Mouse (Mus musculus): ENCODE results near the gene Tmem223. TPM values are rescaled to one million over a fixed set of nuclear protein-coding genes. Genes with fewer than 3 reads are reported as not detected.
"Not testable (repeated sequence)": the region's sequence is repeated elsewhere in the genome, so short reads cannot be mapped to it uniquely, and the experiment has no call there.

The Tmem223 gene
- polyA plus RNA-seq, 1 experiment from 2014 or later = 161 TPM

- not testable (repeated sequence) for ATAC-seq (ENCODE audit: insufficient read depth, low FRiP score, low read depth); H3K27ac ChIP-seq; H3K4me2 ChIP-seq; H3K27me3 ChIP-seq (replicated peaks); H3K9me3 ChIP-seq; H3K9ac ChIP-seq; H3K4me1 ChIP-seq; H3K4me3 ChIP-seq (replicated peaks)
- peaks cover 28% of the 10 kb centered on the region for H3K36me3 ChIP-seq
- WGBS = 46% methylated on average over 3 of the region's 3 CpGs
Observed at GRCm38 (mm10) chr19:8728335-8729099, 42.3 kb upstream of the Tmem223 start.

DNA sequence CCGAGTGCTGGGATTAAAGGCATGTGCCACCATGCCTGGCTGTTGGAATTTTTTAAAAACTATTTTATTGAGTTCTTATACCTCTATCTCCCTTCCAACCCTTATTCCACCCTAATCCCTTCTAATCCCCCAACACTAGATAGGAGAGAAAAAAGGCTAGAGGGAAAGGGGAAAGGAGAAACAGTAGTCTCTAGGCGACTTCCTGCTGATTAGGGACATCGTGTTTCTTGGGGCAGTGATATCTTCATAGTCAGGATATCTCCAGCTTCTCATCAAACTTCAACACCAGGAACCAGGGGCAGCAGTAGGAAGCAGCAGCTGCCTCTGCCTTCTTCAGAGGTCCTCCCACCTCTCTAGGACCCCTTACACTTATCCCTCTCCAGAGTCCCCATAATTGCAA is 36.5 kb upstream of the Tmem223 start:
- no peaks in the 10 kb centered on the region for H3K27me3 ChIP-seq (replicated peaks)
- H3K9ac ChIP-seq = no peak overlapping the region
- WGBS = 69% methylated on average over 3 of the region's 3 CpGs
- no peak overlapping the region for H3K4me2 ChIP-seq
- peaks cover 5% of the 10 kb centered on the region; the same call in 1 of the 2 replicates for H3K4me1 ChIP-seq
- H3K9me3 ChIP-seq = no peaks in the 10 kb centered on the region
- no peak for ATAC-seq (ENCODE audit: insufficient read depth, low FRiP score, low read depth)
- peaks cover 4% of the 10 kb centered on the region; the same call in 1 of the 2 replicates for H3K36me3 ChIP-seq
- H3K27ac ChIP-seq = no peak overlapping the region
- H3K4me3 ChIP-seq (replicated peaks) = no peak overlapping the region

- ATAC-seq (ENCODE audit: insufficient read depth, low FRiP score, low read depth) = peak; percentile 90
- Histone ChIP-seq H3K9ac (peak within 1 kb of the TSS; percentile 65), H3K4me2 (peak within 1 kb of the TSS; percentile 85), H3K9me3 (no peaks in the 10 kb centered on the region), H3K36me3 (peaks cover 8% of the 10 kb centered on the region), H3K27me3 (replicated peaks) (no peaks in the 10 kb centered on the region), H3K27ac (peak within 1 kb of the TSS; percentile 52), H3K4me3 (replicated peaks) (peak within 1 kb of the TSS; percentile 80), H3K4me1 (peaks cover 9% of the 10 kb centered on the region)
- WGBS = under 1% methylated on average over 32 of the region's 32 CpGs
Observed at GRCm38 (mm10) chr19:8735389-8736159, 35.2 kb upstream of the Tmem223 start, which contains the start of gene Wdr74. Gene Wdr74, plus strand, starts transcription at chr19:8735827.

GRCm38 (mm10) chr19:8736160-8736467 is 34.7 kb upstream of the Tmem223 start:
- Histone ChIP-seq H3K27ac (peak overlapping the region; percentile 52), H3K4me1 (peaks cover 14% of the 10 kb centered on the region), H3K9me3 (no peaks in the 10 kb centered on the region), H3K4me3 (replicated peaks) (peak overlapping the region; percentile 80), H3K36me3 (peaks cover 9% of the 10 kb centered on the region), H3K9ac (peak overlapping the region; percentile 65), H3K4me2 (peak overlapping the region; percentile 85), H3K27me3 (replicated peaks) (no peaks in the 10 kb centered on the region)
- WGBS = 1% methylated on average over 11 of the region's 11 CpGs
- ATAC-seq (ENCODE audit: insufficient read depth, low FRiP score, low read depth) = no peak; the same call in 1 of the 2 replicates

DNA sequence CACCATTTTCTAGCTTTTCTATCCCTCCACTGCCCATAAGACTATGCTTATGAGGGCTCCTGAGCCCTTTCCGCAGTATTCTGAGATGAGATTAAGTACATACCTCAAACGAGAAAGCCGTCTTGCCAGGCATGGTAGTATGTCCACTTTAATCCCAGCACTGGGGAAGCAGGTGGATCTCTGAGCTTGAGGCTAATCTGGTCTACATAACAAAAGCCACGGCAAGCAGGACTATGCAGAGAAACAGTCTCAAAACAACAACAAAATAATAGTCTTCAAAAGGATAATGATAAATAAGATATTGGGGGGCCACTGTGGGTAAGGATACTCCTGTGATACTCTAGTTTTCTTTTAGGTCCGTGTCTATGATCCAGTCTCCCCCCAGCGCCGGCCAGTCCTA is 31.9 kb upstream of the Tmem223 start:
- H3K4me2 ChIP-seq = no peak overlapping the region
- no peak overlapping the region for H3K4me3 ChIP-seq (replicated peaks)
- no peaks in the 10 kb centered on the region for H3K27me3 ChIP-seq (replicated peaks)
- H3K36me3 ChIP-seq = peaks cover 20% of the 10 kb centered on the region
- ATAC-seq (ENCODE audit: insufficient read depth, low FRiP score, low read depth) = no peak
- no peak overlapping the region for H3K9ac ChIP-seq
- WGBS = 89% methylated on average over 7 of the region's 7 CpGs
- no peaks in the 10 kb centered on the region for H3K9me3 ChIP-seq
- H3K27ac ChIP-seq = no peak overlapping the region
- H3K4me1 ChIP-seq = peaks cover 23% of the 10 kb centered on the region

- WGBS = 89% methylated on average over 6 of the region's 6 CpGs
- Histone ChIP-seq H3K27ac (no peak overlapping the region), H3K4me3 (replicated peaks) (no peak overlapping the region), H3K4me1 (peaks cover 23% of the 10 kb centered on the region), H3K9ac (no peak overlapping the region), H3K27me3 (replicated peaks) (no peaks in the 10 kb centered on the region), H3K36me3 (peaks cover 25% of the 10 kb centered on the region), H3K4me2 (no peak overlapping the region), H3K9me3 (no peaks in the 10 kb centered on the region)
- no peak for ATAC-seq (ENCODE audit: insufficient read depth, low FRiP score, low read depth)
Observed at GRCm38 (mm10) chr19:8739646-8740045, 31.1 kb upstream of the Tmem223 start.

DNA sequence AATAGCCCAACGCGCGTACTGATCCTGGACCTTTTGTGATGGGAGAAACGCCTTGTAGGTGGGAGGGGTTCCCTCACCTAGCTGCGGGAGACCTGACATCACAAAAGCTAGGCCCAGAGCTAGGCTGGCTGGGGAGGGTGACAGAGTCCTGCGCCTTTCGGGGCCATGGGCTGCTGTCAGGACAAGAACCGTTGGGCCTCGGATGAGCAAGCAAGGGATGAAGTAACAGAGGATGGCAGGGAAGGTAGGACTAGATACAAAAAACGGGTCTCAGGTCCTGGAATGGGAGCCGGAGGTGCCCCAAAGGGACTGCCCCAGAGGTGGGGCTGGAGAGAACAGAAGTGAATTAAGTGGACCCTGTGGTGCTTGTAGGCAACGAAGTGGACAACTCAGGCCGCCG is 30.2 kb upstream of the Tmem223 start, which contains the start of gene 1700092M07Rik:
1700092M07Rik (plus strand) TSS at position 116 of the 400 bp plus-strand sequence.
- WGBS = 63% methylated on average over 14 of the region's 14 CpGs
- peak within 1 kb of the TSS; percentile 48 for H3K4me2 ChIP-seq
- ATAC-seq (ENCODE audit: insufficient read depth, low FRiP score, low read depth) = no peak
- peak within 1 kb of the TSS; percentile 98 for H3K4me3 ChIP-seq (replicated peaks)
- H3K9ac ChIP-seq = peak within 1 kb of the TSS; percentile 77; the same call in 1 of the 2 replicates
- no peaks in the 10 kb centered on the region for H3K9me3 ChIP-seq
- H3K4me1 ChIP-seq = peaks cover 23% of the 10 kb centered on the region
- peak within 1 kb of the TSS; percentile 98 for H3K27ac ChIP-seq
- peaks cover 32% of the 10 kb centered on the region for H3K36me3 ChIP-seq
- no peaks in the 10 kb centered on the region for H3K27me3 ChIP-seq (replicated peaks)

DNA sequence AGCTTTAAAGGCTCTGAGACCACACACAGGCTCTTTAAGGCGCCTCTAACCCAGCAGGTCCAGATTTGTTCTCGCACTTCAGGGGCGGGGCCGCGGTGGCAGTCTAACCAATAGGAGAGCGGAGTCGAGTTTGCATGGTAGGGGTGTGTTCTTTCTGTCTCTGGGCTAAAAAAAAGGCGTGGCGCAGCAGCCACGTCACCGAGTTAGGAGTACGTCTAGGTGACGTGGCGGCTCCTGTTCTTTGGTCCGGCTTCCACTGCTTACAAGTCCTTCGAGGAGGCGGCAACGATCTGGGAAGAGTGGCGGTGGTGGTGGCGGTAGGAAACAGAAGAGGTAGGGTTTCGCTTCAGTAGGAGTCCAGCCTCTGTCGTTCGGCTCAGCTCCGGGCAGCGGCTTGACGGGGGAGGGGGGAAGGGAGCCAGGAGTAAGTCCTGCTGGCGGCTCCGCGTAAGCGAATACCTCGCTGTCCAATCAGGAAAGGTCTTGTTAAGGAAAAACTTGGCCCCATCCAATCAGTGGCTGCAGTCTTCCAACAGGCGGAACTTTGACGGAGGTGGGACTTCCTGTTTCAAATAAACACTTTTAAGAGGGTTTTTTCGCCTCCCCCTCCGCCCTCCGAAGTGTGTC is 29.4 kb upstream of the Tmem223 start, which contains the start of gene Stx5a:
Stx5a (plus strand) TSS at position 171 of the 627 bp plus-strand sequence.
- no peaks in the 10 kb centered on the region for H3K27me3 ChIP-seq (replicated peaks)
- peaks cover 36% of the 10 kb centered on the region for H3K36me3 ChIP-seq

DNA sequence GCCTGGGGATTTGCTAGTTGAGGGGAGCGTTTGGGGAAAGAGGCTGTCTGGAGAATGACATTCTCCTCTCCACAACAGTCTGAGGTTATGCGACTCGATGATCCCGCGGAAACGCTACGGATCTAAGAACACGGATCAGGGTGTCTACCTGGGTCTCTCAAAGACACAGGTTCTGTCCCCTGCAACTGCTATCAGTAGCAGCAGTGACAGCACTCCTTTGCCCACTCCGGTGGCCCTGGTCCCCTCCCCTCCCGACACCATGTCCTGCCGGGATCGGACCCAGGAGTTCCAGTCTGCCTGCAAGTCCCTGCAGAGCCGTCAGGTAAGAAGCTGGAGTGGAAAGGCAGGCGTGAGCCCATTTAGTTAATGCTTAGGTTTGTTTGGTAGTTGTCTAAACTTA is 28.6 kb upstream of the Tmem223 start:
- WGBS = 10% methylated on average over 14 of the region's 14 CpGs
- Histone ChIP-seq H3K4me3 (replicated peaks) (peak overlapping the region; percentile 98), H3K4me2 (peak overlapping the region; percentile 89), H3K9me3 (no peaks in the 10 kb centered on the region), H3K36me3 (peaks cover 43% of the 10 kb centered on the region), H3K27me3 (replicated peaks) (no peaks in the 10 kb centered on the region), H3K4me1 (peaks cover 22% of the 10 kb centered on the region), H3K9ac (peak overlapping the region; percentile 98), H3K27ac (peak overlapping the region; percentile 98)
- ATAC-seq (ENCODE audit: insufficient read depth, low FRiP score, low read depth) = no peak

More for the DNA sequence above, 29.4 kb upstream of the Tmem223 start, which contains the start of gene Stx5a:
- Histone ChIP-seq H3K9ac (peak within 1 kb of the TSS; percentile 98), H3K4me2 (peak within 1 kb of the TSS; percentile 89), H3K4me1 (peaks cover 23% of the 10 kb centered on the region), H3K4me3 (replicated peaks) (peak within 1 kb of the TSS; percentile 98), H3K9me3 (no peaks in the 10 kb centered on the region), H3K27ac (peak within 1 kb of the TSS; percentile 98)
- WGBS = under 1% methylated on average over 36 of the region's 36 CpGs
- ATAC-seq (ENCODE audit: insufficient read depth, low FRiP score, low read depth) = peak; percentile 99

DNA sequence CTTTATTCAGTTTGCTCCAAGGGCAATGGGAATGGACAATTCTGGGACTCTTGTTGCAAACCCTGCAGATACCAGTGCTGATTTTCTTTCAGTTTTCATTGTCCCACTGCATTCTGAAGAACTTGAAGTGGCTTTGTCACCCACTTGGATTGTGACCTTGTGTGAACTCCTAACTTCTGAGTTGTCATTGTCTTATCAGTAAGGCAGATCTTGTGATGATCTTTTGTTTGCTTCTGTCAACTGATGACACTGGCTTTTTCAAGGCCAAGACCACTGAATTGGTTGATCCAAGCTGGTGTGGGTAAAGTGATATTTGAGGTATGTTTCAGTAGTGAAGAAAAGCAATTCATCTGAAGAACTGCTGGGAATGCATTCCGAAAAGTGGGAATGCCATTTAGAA is 25.4 kb upstream of the Tmem223 start:
- Histone ChIP-seq H3K4me2 (no peak overlapping the region), H3K36me3 (peaks cover 66% of the 10 kb centered on the region), H3K9ac (no peak overlapping the region), H3K4me3 (replicated peaks) (no peak overlapping the region), H3K4me1 (peaks cover 15% of the 10 kb centered on the region), H3K27ac (no peak overlapping the region), H3K9me3 (no peaks in the 10 kb centered on the region), H3K27me3 (replicated peaks) (no peaks in the 10 kb centered on the region)
- ATAC-seq (ENCODE audit: insufficient read depth, low FRiP score, low read depth) = no peak
- 96% methylated on average over 1 of the region's 1 CpGs for WGBS

- H3K4me3 ChIP-seq (replicated peaks) = no peak overlapping the region
- H3K36me3 ChIP-seq = peaks cover 81% of the 10 kb centered on the region
- no peaks in the 10 kb centered on the region for H3K9me3 ChIP-seq
- no peak for ATAC-seq (ENCODE audit: insufficient read depth, low FRiP score, low read depth)
- H3K9ac ChIP-seq = no peak overlapping the region
- 69% methylated on average over 2 of the region's 2 CpGs for WGBS
- no peak overlapping the region for H3K27ac ChIP-seq
- H3K27me3 ChIP-seq (replicated peaks) = no peaks in the 10 kb centered on the region
- H3K4me1 ChIP-seq = peaks cover 9% of the 10 kb centered on the region; the same call in 1 of the 2 replicates
- no peak overlapping the region for H3K4me2 ChIP-seq
Observed at GRCm38 (mm10) chr19:8747368-8747767, 23.4 kb upstream of the Tmem223 start.
